Mouse (Mus musculus): Measurements from ENCODE around the gene Iqgap2. TPM values are rescaled to one million over a fixed set of nuclear protein-coding genes. Genes with fewer than 3 reads are reported as not detected.

Iqgap2 gene
- polyA plus RNA-seq, 1 experiment from 2014 or later = 16.5 TPM

GRCm38 (mm10) chr13:95638894-95639293 is 252.8 kb downstream of the Iqgap2 start:
- H3K27ac ChIP-seq (replicated peaks) = 0 out of 2 replicates have a peak overlapping the region, but pooled peaks have one; percentile 49
- no peaks in the 10 kb centered on the region for H3K27me3 ChIP-seq (ENCODE audit: control insufficient read depth, insufficient read depth, low read length)
- DNase-seq (ENCODE audit: low spot score) (no peak), ATAC-seq (ENCODE audit: low FRiP score, low TSS enrichment) (no peak)
- no peaks in the 10 kb centered on the region for H3K4me1 ChIP-seq (replicated peaks; ENCODE audit: control insufficient read depth, insufficient read depth)
- no peaks in the 10 kb centered on the region; the same call in 1 of the 2 replicates for H3K36me3 ChIP-seq (ENCODE audit: control insufficient read depth, insufficient read depth, low read length)
- H3K9ac ChIP-seq (ENCODE audit: low read length) = no peak overlapping the region
- TF ChIP-seq CTCF (IDR thresholded peaks at IDR 0.05; ENCODE audit: low read depth) (no peak), EP300 (optimal IDR thresholded peaks at IDR 0.05) (no peak)
- no peak overlapping the region for H3K4me3 ChIP-seq (ENCODE audit: low read depth, low read length)
- H3K4me2 ChIP-seq (replicated peaks; ENCODE audit: low read depth) = no peak overlapping the region
- no peaks in the 10 kb centered on the region for H3K9me3 ChIP-seq (ENCODE audit: control insufficient read depth, low read length)
- WGBS = 41% methylated on average over 5 of the region's 5 CpGs

DNA sequence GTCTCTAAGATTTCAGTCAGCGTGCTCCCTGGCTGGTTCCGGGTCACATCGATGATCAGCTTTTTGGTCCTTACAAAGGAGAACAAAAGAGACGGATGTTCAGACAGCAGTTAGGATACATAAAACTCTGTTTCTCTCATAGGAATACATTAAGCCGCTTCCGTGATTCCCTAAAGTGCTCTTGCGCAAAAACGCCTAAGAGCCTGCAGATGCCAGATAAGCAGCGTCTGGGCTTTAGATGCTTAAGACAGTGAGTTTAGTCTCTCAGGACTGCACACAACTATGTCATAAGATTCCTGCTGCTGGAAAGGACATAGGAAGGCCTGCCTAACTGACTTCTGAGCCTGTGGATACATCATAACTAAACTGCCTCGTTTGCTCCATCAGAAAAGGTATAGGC is 254.0 kb downstream of the Iqgap2 start:
- no peaks in the 10 kb centered on the region for H3K4me1 ChIP-seq (replicated peaks; ENCODE audit: control insufficient read depth, insufficient read depth)
- H3K27ac ChIP-seq (replicated peaks) = no peak overlapping the region
- no peaks in the 10 kb centered on the region; the same call in 1 of the 2 replicates for H3K36me3 ChIP-seq (ENCODE audit: control insufficient read depth, insufficient read depth, low read length)
- H3K4me2 ChIP-seq (replicated peaks; ENCODE audit: low read depth) = no peak overlapping the region
- TF ChIP-seq EP300 (optimal IDR thresholded peaks at IDR 0.05) (no peak), CTCF (IDR thresholded peaks at IDR 0.05; ENCODE audit: low read depth) (no peak)
- no peaks in the 10 kb centered on the region for H3K9me3 ChIP-seq (ENCODE audit: control insufficient read depth, low read length)
- H3K27me3 ChIP-seq (ENCODE audit: control insufficient read depth, insufficient read depth, low read length) = no peaks in the 10 kb centered on the region
- no peak overlapping the region for H3K4me3 ChIP-seq (ENCODE audit: low read depth, low read length)
- 80% methylated on average over 10 of the region's 10 CpGs for WGBS
- ATAC-seq (ENCODE audit: low FRiP score, low TSS enrichment) = no peak
- no peak overlapping the region for H3K9ac ChIP-seq (ENCODE audit: low read length)
- DNase-seq (ENCODE audit: low spot score) = no peak

DNA sequence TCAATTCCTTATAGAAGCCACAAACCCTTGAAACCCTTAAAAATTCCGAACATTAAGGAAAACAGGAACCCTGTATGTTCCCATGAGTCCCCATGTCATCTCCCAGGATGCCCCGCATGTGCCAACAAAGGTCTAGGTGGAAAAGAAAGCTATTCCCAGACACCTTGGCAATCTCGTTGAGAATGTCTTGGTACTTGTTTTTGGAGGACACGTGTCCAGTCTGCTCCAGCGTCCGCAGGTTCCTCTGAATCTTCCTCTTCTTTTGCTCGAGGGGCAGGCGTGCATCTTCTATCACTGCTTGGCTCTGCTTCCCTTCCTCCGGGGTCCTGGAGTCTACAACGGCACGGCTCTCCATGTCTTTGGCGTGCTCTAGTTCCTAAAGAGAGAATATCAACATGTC is 256.4 kb downstream of the Iqgap2 start:
- Histone ChIP-seq H3K27ac (replicated peaks) (no peak overlapping the region), H3K4me3 (ENCODE audit: low read depth, low read length) (no peak overlapping the region), H3K9me3 (ENCODE audit: control insufficient read depth, low read length) (no peaks in the 10 kb centered on the region), H3K9ac (ENCODE audit: low read length) (no peak overlapping the region), H3K27me3 (ENCODE audit: control insufficient read depth, insufficient read depth, low read length) (no peaks in the 10 kb centered on the region), H3K4me1 (replicated peaks; ENCODE audit: control insufficient read depth, insufficient read depth) (no peaks in the 10 kb centered on the region), H3K36me3 (ENCODE audit: control insufficient read depth, insufficient read depth, low read length) (no peaks in the 10 kb centered on the region; the same call in 1 of the 2 replicates), H3K4me2 (replicated peaks; ENCODE audit: low read depth) (no peak overlapping the region)
- DNase-seq (ENCODE audit: low spot score) = no peak
- no peak for TF ChIP-seq CTCF (IDR thresholded peaks at IDR 0.05; ENCODE audit: low read depth)
- TF ChIP-seq EP300 (optimal IDR thresholded peaks at IDR 0.05) = no peak
- no peak for ATAC-seq (ENCODE audit: low FRiP score, low TSS enrichment)
- 93% methylated on average over 12 of the region's 12 CpGs for WGBS

DNA sequence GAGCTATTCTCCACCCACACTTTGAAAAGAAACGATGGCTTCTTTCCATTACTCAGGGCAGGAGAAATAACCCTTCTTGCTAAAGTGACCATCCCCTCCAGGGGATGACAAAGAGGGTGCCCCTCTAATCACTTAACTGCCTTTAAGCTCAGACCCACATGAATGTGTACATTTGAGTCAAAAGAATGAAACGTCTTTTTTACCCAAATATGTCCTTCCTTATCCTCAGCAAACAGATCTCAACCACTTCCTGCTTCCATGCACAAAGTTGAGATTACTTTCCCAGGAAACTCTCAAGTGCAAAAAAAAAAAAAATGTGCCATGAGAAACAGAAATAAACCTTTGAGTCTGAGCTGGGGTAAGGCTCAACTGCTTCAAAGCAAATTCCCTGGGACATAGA is 257.3 kb downstream of the Iqgap2 start:
- H3K9me3 ChIP-seq (ENCODE audit: control insufficient read depth, low read length) = no peaks in the 10 kb centered on the region
- DNase-seq (ENCODE audit: low spot score) (no peak), ATAC-seq (ENCODE audit: low FRiP score, low TSS enrichment) (no peak)
- no peak overlapping the region for H3K4me3 ChIP-seq (ENCODE audit: low read depth, low read length)
- H3K9ac ChIP-seq (ENCODE audit: low read length) = no peak overlapping the region
- H3K36me3 ChIP-seq (ENCODE audit: control insufficient read depth, insufficient read depth, low read length) = no peaks in the 10 kb centered on the region; the same call in 1 of the 2 replicates
- TF ChIP-seq EP300 (optimal IDR thresholded peaks at IDR 0.05) (no peak), CTCF (IDR thresholded peaks at IDR 0.05; ENCODE audit: low read depth) (no peak)
- peak overlapping the region; percentile 6; the same call in 1 of the 2 replicates for H3K27ac ChIP-seq (replicated peaks)
- 4% methylated on average over 2 of the region's 2 CpGs for WGBS
- H3K4me1 ChIP-seq (replicated peaks; ENCODE audit: control insufficient read depth, insufficient read depth) = no peaks in the 10 kb centered on the region
- H3K27me3 ChIP-seq (ENCODE audit: control insufficient read depth, insufficient read depth, low read length) = no peaks in the 10 kb centered on the region
- H3K4me2 ChIP-seq (replicated peaks; ENCODE audit: low read depth) = no peak overlapping the region

DNA sequence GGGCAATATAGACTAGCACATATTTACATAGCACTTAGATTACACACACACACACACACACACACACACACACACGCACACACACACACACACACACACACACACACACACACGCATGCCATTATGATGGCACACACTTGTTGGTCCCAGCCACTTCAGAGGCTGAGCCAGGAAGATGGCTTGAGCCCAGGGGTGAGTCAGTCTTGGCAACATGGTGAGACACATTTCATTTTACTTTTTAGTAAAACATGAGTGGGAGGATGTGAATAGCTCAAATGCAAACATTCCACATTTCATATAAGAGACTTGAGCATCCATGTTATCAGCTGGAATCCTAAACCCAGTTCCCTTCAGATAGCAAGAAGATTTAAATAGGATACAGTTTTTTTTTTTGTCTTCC is 258.3 kb downstream of the Iqgap2 start:
- Histone ChIP-seq H3K4me1 (replicated peaks; ENCODE audit: control insufficient read depth, insufficient read depth) (no peaks in the 10 kb centered on the region), H3K9me3 (ENCODE audit: control insufficient read depth, low read length) (no peaks in the 10 kb centered on the region), H3K9ac (ENCODE audit: low read length) (no peak overlapping the region), H3K36me3 (ENCODE audit: control insufficient read depth, insufficient read depth, low read length) (no peaks in the 10 kb centered on the region; the same call in 1 of the 2 replicates), H3K27me3 (ENCODE audit: control insufficient read depth, insufficient read depth, low read length) (no peaks in the 10 kb centered on the region), H3K4me3 (ENCODE audit: low read depth, low read length) (no peak overlapping the region), H3K4me2 (replicated peaks; ENCODE audit: low read depth) (no peak overlapping the region), H3K27ac (replicated peaks) (no peak overlapping the region)
- WGBS = 56% methylated on average over 2 of the region's 2 CpGs
- ATAC-seq (ENCODE audit: low FRiP score, low TSS enrichment) (no peak), DNase-seq (ENCODE audit: low spot score) (no peak)
- no peak for TF ChIP-seq EP300 (optimal IDR thresholded peaks at IDR 0.05)

DNA sequence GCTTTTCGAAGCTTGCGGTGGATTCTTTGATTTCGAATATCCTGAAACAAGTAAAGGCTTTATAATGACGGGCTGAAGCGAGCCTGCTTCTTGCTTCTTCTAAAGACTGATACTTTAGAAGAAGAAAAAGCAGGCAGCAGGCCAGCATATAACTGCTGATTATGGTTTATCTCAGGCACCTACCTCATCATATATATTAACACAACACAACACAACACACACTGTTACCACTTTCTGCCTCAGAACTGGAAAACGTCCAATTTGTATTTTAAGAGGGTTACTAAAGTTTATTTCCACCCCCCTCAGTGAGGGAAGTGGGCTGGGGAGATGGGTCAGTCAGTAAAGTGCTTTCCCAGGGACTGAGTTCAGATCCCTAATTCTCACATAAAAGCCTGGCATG is 259.6 kb downstream of the Iqgap2 start:
- Histone ChIP-seq H3K27ac (replicated peaks) (no peak overlapping the region), H3K9me3 (ENCODE audit: control insufficient read depth, low read length) (no peaks in the 10 kb centered on the region), H3K4me1 (replicated peaks; ENCODE audit: control insufficient read depth, insufficient read depth) (no peaks in the 10 kb centered on the region), H3K9ac (ENCODE audit: low read length) (no peak overlapping the region), H3K4me3 (ENCODE audit: low read depth, low read length) (no peak overlapping the region), H3K4me2 (replicated peaks; ENCODE audit: low read depth) (no peak overlapping the region), H3K36me3 (ENCODE audit: control insufficient read depth, insufficient read depth, low read length) (no peaks in the 10 kb centered on the region; the same call in 1 of the 2 replicates), H3K27me3 (ENCODE audit: control insufficient read depth, insufficient read depth, low read length) (no peaks in the 10 kb centered on the region)
- ATAC-seq (ENCODE audit: low FRiP score, low TSS enrichment) = no peak
- TF ChIP-seq CTCF (IDR thresholded peaks at IDR 0.05; ENCODE audit: low read depth) = no peak
- TF ChIP-seq EP300 (optimal IDR thresholded peaks at IDR 0.05) = no peak
- 84% methylated on average over 6 of the region's 6 CpGs for WGBS
- no peak for DNase-seq (ENCODE audit: low spot score)
